Mouse (Mus musculus) ovary, postnatal 10 days (tissue): ENCODE results near the gene Rbm17.
"Not testable (repeated sequence)": the region's sequence is repeated elsewhere in the genome, so short reads cannot be mapped to it uniquely, and the experiment has no call there.

ENCODE experiments used
- DNase-seq: peaks from one replicate; pipeline ENCODE4 v3.0.0; 2022; ENCODE audit warnings: low spot score

Gene Rbm17

GRCm38 (mm10) chr2:11604053-11604452, at the start of gene Rbm17:
Gene Rbm17 (minus strand): TSS chr2:11604153.
- no peak for DNase-seq

GRCm38 (mm10) chr2:11653330-11653729, 49.4 kb upstream of the Rbm17 start:
- DNase-seq = no peak

- no peak for DNase-seq
Observed at GRCm38 (mm10) chr2:11652780-11653179, 48.8 kb upstream of the Rbm17 start.

GRCm38 (mm10) chr2:11652196-11652595, 48.2 kb upstream of the Rbm17 start:
- no peak for DNase-seq

GRCm38 (mm10) chr2:11651476-11651875, 47.5 kb upstream of the Rbm17 start:
- no peak for DNase-seq

- DNase-seq = no peak
Observed at GRCm38 (mm10) chr2:11645297-11645696, 41.3 kb upstream of the Rbm17 start.

- no peak for DNase-seq
Observed at GRCm38 (mm10) chr2:11644057-11644456, 40.1 kb upstream of the Rbm17 start.

- DNase-seq = no peak
Observed at GRCm38 (mm10) chr2:11642451-11642941, 38.5 kb upstream of the Rbm17 start, which contains the start of gene Il2ra. Gene Il2ra (plus strand): TSS chr2:11642807.

GRCm38 (mm10) chr2:11637115-11637514, 33.2 kb upstream of the Rbm17 start:
- no peak for DNase-seq

GRCm38 (mm10) chr2:11636138-11636480, 32.2 kb upstream of the Rbm17 start:
- no peak for DNase-seq

- no peak for DNase-seq
Observed at GRCm38 (mm10) chr2:11635471-11636137, 31.7 kb upstream of the Rbm17 start.

- DNase-seq = no peak
Observed at GRCm38 (mm10) chr2:11635035-11635434, 31.1 kb upstream of the Rbm17 start.

- DNase-seq = no peak
Observed at GRCm38 (mm10) chr2:11625890-11626289, 21.9 kb upstream of the Rbm17 start, which contains the start of gene Gm17490. Gene Gm17490 (minus strand): TSS chr2:11626264.

GRCm38 (mm10) chr2:11623726-11624125, 19.8 kb upstream of the Rbm17 start:
- no peak for DNase-seq

- no peak for DNase-seq
Observed at GRCm38 (mm10) chr2:11623173-11623572, 19.2 kb upstream of the Rbm17 start.

GRCm38 (mm10) chr2:11619598-11619997, 15.6 kb upstream of the Rbm17 start:
- no peak for DNase-seq

GRCm38 (mm10) chr2:11616846-11617245, 12.9 kb upstream of the Rbm17 start:
- no peak for DNase-seq

- DNase-seq = not testable (repeated sequence)
Observed at GRCm38 (mm10) chr2:11612939-11613338, 9.0 kb upstream of the Rbm17 start.

GRCm38 (mm10) chr2:11606718-11607117, 2.8 kb upstream of the Rbm17 start:
- not testable (repeated sequence) for DNase-seq

GRCm38 (mm10) chr2:11604911-11605310, 958 bp upstream of the Rbm17 start:
- DNase-seq = no peak

GRCm38 (mm10) chr2:11602506-11603489, 1.2 kb downstream of the Rbm17 start:
- DNase-seq = peak; percentile 88

- no peak for DNase-seq
Observed at GRCm38 (mm10) chr2:11601795-11602194, 2.2 kb downstream of the Rbm17 start.

GRCm38 (mm10) chr2:11597906-11598305, 6.0 kb downstream of the Rbm17 start:
- no peak for DNase-seq
